Mouse (Mus musculus) intestine, embryonic 16.5 days (tissue): ENCODE data around the gene Gm4894. TPM values are rescaled to one million over a fixed set of nuclear protein-coding genes. Genes with fewer than 3 reads are reported as not detected.

Experiments
- ATAC-seq: fragments of 200-750 bp; cut with Nextera tagmentation; 2 replicates; pipeline ENCODE4 v1.8.0; 2017; ENCODE audit warnings: moderate TSS enrichment, moderate library complexity
- H3K27ac ChIP-seq: fragments of 300-500 bp; sonication (generic); 2 replicates; pipeline ENCODE4 v1.5.1; 2014; ENCODE audit warnings: mild to moderate bottlenecking, low read length
- H3K27me3 ChIP-seq: fragments of 300-500 bp; sonication (generic); replicated peaks from 2 replicates; pipeline ENCODE4 v1.6.1; 2014; ENCODE audit warnings: low read length, control low read depth, mixed read lengths; ENCODE audit not compliant: control insufficient read depth, insufficient read depth
- H3K36me3 ChIP-seq: fragments of 300-500 bp; sonication (generic); 2 replicates; pipeline ENCODE4 v1.6.1; 2014; ENCODE audit warnings: low read length, control low read depth; ENCODE audit not compliant: control insufficient read depth, insufficient read depth
- H3K4me1 ChIP-seq: fragments of 300-500 bp; sonication (generic); 2 replicates; pipeline ENCODE4 v1.6.1; 2014; ENCODE audit warnings: low read length, control low read depth, mixed read lengths; ENCODE audit not compliant: control insufficient read depth, insufficient read depth
- H3K4me2 ChIP-seq: fragments of 300-500 bp; sonication (generic); 2 replicates; pipeline ENCODE4 v1.6.1; 2014; ENCODE audit warnings: low read depth, low read length, control low read depth
- H3K4me3 ChIP-seq: fragments of 300-500 bp; sonication (generic); 2 replicates; pipeline ENCODE4 v1.5.1; 2014; ENCODE audit warnings: mild to moderate bottlenecking, low read length
- H3K9ac ChIP-seq: fragments of 300-500 bp; sonication (generic); 2 replicates; pipeline ENCODE4 v1.6.1; 2014; ENCODE audit warnings: low read depth, low read length
- H3K9me3 ChIP-seq: fragments of 300-500 bp; sonication (generic); 2 replicates; pipeline ENCODE4 v1.6.1; 2016; ENCODE audit warnings: low read length, control low read depth; ENCODE audit not compliant: control insufficient read depth
- WGBS: fragments of 180-500 bp; shearing (Covaris S2); extraction: QIAGEN DNeasy Blood & Tissue Kit; methylation state at CpG from one replicate; pipeline ENCODE4 v1.1.7; 2014; 5-methylcytosine and 5-hydroxymethylcytosine counted together
- polyA plus RNA-seq: library from polyadenylated mRNA; unstranded; fragments of >200 nt; fragmentation: Nextera tagmentation; extraction: Ambion mirVana; gene quantifications from 2 replicates; pipeline ENCODE4 v1.2.1, GENCODE M21; 2015

Gene Gm4894
- polyA plus RNA-seq, 1 experiment from 2014 or later, result not detected

- Histone ChIP-seq H3K36me3 (no peaks in the 10 kb centered on the region), H3K9me3 (no peaks in the 10 kb centered on the region), H3K4me3 (no peak overlapping the region), H3K27ac (no peak overlapping the region), H3K4me2 (no peak overlapping the region), H3K27me3 (no peaks in the 10 kb centered on the region), H3K9ac (no peak overlapping the region), H3K4me1 (no peaks in the 10 kb centered on the region)
- WGBS, result 75% methylated on average over 7 of the region's 7 CpGs
- no peak for ATAC-seq
Measured at GRCm38 (mm10) chr9:49268949-49269348, 18.6 kb downstream of the Gm4894 start.

DNA sequence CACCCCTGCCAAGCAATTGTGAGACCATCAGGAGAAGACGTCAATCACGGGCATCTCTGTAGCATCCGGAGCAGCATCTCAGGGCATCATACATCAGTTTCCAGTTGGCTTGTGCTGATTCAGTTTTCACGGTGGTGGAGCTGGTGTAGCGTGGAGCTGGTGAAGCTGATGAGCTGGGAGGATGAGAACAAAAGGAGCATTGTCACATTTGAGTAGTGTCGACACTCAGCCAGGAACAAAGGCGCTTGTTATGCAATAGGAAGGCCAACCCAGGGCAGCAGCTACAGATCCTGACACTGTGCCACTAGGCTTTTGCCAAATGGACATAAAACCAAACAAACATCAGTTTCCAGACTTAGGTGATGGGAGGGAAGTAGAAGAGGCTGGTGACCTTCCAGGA, 23.2 kb downstream of the Gm4894 start:
- Histone ChIP-seq H3K9me3 (no peaks in the 10 kb centered on the region), H3K27me3 (no peaks in the 10 kb centered on the region), H3K4me2 (no peak overlapping the region), H3K9ac (no peak overlapping the region), H3K4me3 (no peak overlapping the region), H3K36me3 (no peaks in the 10 kb centered on the region), H3K27ac (no peak overlapping the region), H3K4me1 (0 out of 2 replicates have a peak, but pooled peaks cover 7% of the 10 kb centered on the region)
- 69% methylated on average over 7 of the region's 7 CpGs for WGBS
- ATAC-seq, result no peak

DNA sequence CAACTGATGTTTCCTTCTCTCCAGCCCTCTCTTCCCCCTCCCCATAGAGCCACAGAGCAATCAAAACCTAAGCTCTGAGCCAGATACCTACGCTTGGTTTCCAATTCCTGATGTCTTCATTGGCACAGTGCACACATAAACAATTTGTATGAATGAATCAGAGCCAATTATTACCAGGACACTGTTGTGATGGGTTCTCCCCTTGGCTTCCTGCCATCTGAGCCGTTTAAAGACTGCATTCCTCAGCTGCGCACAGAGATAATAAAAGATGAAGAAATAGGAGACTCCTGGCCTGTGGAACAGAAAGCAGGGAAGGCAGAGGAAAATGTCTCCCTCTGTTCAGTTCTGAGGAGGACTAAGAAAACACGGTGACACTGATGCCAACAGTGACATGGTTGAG, 25.6 kb downstream of the Gm4894 start:
- no peaks in the 10 kb centered on the region for H3K27me3 ChIP-seq
- no peak overlapping the region for H3K9ac ChIP-seq
- H3K4me2 ChIP-seq, result no peak overlapping the region
- peak; percentile 50; the same call in 1 of the 2 replicates for ATAC-seq
- no peaks in the 10 kb centered on the region for H3K36me3 ChIP-seq
- H3K9me3 ChIP-seq, result no peaks in the 10 kb centered on the region
- WGBS, result 13% methylated on average over 4 of the region's 4 CpGs
- H3K4me3 ChIP-seq, result no peak overlapping the region
- no peak overlapping the region for H3K27ac ChIP-seq
- 0 out of 2 replicates have a peak, but pooled peaks cover 7% of the 10 kb centered on the region for H3K4me1 ChIP-seq

DNA sequence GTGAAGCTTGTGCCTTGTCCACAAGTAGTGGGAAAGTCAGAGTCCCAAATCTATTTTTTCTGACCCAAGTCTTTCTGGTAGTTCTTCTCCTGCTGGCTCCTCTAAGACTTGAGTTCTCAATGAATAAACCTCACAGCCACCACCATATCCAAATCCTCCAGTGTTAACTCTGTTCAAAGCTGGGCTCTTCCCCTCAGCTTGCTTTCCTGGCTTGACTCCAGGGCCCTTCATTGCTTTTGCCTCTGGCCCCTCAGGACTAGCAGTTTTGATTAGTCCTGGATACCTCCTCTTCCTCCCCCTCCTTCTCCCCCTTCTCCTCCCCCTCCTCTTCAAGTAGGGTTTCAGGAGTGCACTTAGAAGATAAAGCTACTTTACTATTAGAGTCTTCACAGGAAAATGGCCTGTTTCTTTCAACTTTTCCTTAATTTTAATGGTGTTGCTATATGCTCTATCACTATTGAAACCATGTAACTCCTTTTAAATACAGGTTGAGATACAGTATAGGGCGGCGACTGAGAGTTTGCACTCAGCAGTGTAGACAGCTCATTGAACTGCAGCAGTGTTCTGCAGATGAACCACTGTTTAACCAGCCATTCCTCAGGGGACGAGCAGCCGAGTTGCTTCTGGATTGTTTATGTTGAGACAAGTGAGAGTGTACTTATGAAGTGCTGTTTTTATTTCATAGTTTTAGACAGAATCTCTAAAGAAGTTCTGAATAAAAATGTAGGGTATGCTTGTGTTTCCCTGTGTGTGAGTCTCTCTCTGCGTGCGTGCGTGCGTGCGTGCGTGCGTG, 26.4 kb downstream of the Gm4894 start:
- Histone ChIP-seq H3K4me2 (no peak overlapping the region), H3K4me3 (no peak overlapping the region), H3K27me3 (no peaks in the 10 kb centered on the region), H3K36me3 (no peaks in the 10 kb centered on the region), H3K27ac (no peak overlapping the region), H3K4me1 (0 out of 2 replicates have a peak, but pooled peaks cover 7% of the 10 kb centered on the region), H3K9ac (no peak overlapping the region), H3K9me3 (no peaks in the 10 kb centered on the region)
- no peak for ATAC-seq
- 65% methylated on average over 11 of the region's 11 CpGs for WGBS

DNA sequence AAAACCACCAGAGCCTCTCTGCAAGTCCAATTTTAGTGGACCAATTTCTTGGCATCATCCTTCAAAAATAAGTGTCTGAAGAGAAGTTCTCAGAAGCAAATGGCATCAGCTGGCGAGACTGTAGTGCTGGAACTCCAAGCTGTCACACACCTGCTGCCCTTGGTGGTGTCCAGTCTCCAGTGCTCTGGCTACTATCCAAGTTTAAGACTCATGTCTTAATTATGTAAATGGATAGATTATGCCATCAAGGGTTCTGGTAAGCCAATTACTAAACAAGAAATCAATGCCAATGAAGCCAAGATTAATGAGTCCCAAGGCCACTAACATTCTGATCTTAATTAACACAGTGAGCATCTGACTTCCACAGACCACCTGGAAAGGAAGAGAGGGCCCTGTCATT, 44.8 kb downstream of the Gm4894 start:
- no peak overlapping the region for H3K27ac ChIP-seq
- H3K4me3 ChIP-seq, result no peak overlapping the region
- no peaks in the 10 kb centered on the region for H3K4me1 ChIP-seq
- H3K4me2 ChIP-seq, result no peak overlapping the region
- H3K36me3 ChIP-seq, result no peaks in the 10 kb centered on the region
- no peaks in the 10 kb centered on the region for H3K27me3 ChIP-seq
- WGBS, result 84% methylated on average over 1 of the region's 1 CpGs
- no peak for ATAC-seq
- no peak overlapping the region for H3K9ac ChIP-seq
- H3K9me3 ChIP-seq, result no peaks in the 10 kb centered on the region

DNA sequence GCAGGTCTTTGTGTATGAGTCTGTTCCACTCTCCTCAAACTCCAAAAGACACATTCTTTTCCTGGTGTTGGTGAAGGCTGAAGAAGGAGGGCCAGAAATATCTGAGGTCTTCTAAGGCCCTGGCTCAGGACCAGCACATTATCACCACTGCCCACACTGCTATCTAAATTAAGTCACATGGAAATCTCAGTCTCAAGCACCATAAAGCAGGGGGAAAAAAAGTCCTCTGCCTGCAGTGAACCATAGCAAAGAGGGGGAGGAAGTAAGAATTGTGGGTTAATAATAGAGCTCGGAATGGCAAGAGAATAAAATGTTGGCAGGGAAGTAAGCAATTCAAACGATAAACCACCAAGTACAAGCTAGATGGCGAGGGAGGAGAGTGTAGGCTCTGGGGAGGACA, 57.2 kb downstream of the Gm4894 start:
- Histone ChIP-seq H3K4me3 (no peak overlapping the region), H3K9ac (no peak overlapping the region), H3K9me3 (no peaks in the 10 kb centered on the region), H3K4me2 (no peak overlapping the region), H3K27ac (no peak overlapping the region), H3K36me3 (no peaks in the 10 kb centered on the region), H3K4me1 (no peaks in the 10 kb centered on the region), H3K27me3 (no peaks in the 10 kb centered on the region)
- WGBS, result 72% methylated on average over 3 of the region's 3 CpGs
- ATAC-seq, result no peak

DNA sequence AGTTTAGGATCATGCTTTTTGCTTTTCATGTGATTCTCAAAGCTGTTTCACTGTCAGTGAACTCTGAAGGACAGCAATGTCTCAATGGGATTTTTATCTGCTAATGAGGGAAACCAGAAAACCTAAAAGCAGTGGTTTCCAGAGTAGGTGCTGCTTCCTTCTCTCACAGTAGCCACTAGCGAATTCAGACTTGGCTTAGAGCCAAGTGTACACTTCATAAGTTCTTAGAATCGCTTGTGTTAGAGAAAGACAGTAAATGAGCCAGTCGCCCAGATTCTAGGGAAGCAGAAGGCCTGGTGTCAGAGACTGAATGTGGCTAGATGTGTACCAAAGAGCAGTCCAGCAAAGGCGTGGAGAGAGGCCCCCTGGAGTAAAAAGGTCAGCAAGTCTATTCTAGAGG, 60.5 kb downstream of the Gm4894 start:
- Histone ChIP-seq H3K27me3 (no peaks in the 10 kb centered on the region), H3K4me1 (no peaks in the 10 kb centered on the region), H3K36me3 (no peaks in the 10 kb centered on the region), H3K27ac (no peak overlapping the region), H3K9ac (no peak overlapping the region), H3K4me3 (no peak overlapping the region), H3K9me3 (no peaks in the 10 kb centered on the region), H3K4me2 (no peak overlapping the region)
- ATAC-seq, result no peak
- WGBS, result 34% methylated on average over 4 of the region's 4 CpGs

DNA sequence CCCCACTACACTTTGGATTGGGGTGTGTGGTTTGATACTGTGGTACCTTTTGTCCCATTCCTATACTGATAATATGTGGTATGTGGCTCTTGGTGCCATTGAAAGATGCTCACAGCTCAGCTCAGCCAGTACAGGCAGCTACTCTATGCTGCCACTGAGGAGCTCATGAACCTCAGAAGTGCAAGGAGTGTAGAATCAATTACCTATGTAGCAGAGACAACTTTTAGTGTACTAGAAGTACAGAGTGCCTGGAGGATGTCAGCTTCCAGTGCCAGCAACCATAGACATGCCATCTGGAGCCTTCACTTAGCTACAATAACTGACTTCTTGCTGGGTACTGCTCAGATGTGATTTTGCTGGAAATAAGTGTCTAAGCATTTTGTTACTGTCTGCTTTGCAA, 68.3 kb downstream of the Gm4894 start:
- Histone ChIP-seq H3K36me3 (no peaks in the 10 kb centered on the region), H3K9me3 (no peaks in the 10 kb centered on the region), H3K9ac (no peak overlapping the region), H3K27ac (no peak overlapping the region), H3K27me3 (no peaks in the 10 kb centered on the region), H3K4me3 (no peak overlapping the region), H3K4me2 (no peak overlapping the region), H3K4me1 (no peaks in the 10 kb centered on the region)
- no peak for ATAC-seq
